Mouse (Mus musculus) regulatory T cell (primary cell): ENCODE measurements at regions not wholly inside any gene's neighbourhood (a gene's known extent, or its start where the extent isn't known, plus 50 kb on each side); places are given as distances from the start of the nearest gene placed in this dataset.

Experiments used
- in situ Hi-C: fragments of 300-600 bp; cut with MboI, MseI; formaldehyde crosslinking; loops from one replicate; pipeline ENCODE4 v1.15.1; 2025; ENCODE audit warnings: high pct_unique_total_duplicates

GRCm38 (mm10) chr2:166439847-166440775 lies 273.5 kb downstream of the Prex1 start:
- in situ Hi-C loops, result no loop called here

- in situ Hi-C loops, result no loop called here
Observed at GRCm38 (mm10) chr2:166438207-166438606, 275.4 kb downstream of the Prex1 start.

GRCm38 (mm10) chr2:166434554-166434953 lies 279.1 kb downstream of the Prex1 start:
- in situ Hi-C loops, result no loop called here

GRCm38 (mm10) chr2:166433655-166434333 lies 278.3 kb upstream of the Sulf2 start:
- in situ Hi-C loops, result no loop called here

- in situ Hi-C loops, result no loop called here
Observed at GRCm38 (mm10) chr2:166432948-166433654, 277.6 kb upstream of the Sulf2 start.

GRCm38 (mm10) chr2:166432531-166432930 lies 277.1 kb upstream of the Sulf2 start:
- in situ Hi-C loops, result no loop called here

GRCm38 (mm10) chr2:166429918-166430317 lies 274.5 kb upstream of the Sulf2 start:
- in situ Hi-C loops, result no loop called here

GRCm38 (mm10) chr2:166429494-166429893 lies 274.0 kb upstream of the Sulf2 start:
- in situ Hi-C loops, result no loop called here

- in situ Hi-C loops, result no loop called here
Observed at GRCm38 (mm10) chr2:166427390-166427789, 271.9 kb upstream of the Sulf2 start.

- in situ Hi-C loops, result no loop called here
Observed at GRCm38 (mm10) chr2:166426960-166427359, 271.5 kb upstream of the Sulf2 start.

GRCm38 (mm10) chr2:166426457-166426856 lies 271.0 kb upstream of the Sulf2 start:
- in situ Hi-C loops, result no loop called here

- in situ Hi-C loops, result no loop called here
Observed at GRCm38 (mm10) chr2:166425141-166425540, 269.7 kb upstream of the Sulf2 start.

GRCm38 (mm10) chr2:166423132-166423660 lies 267.7 kb upstream of the Sulf2 start:
- in situ Hi-C loops, result no loop called here

- in situ Hi-C loops, result no loop called here
Observed at GRCm38 (mm10) chr2:166420275-166420674, 264.8 kb upstream of the Sulf2 start.

- in situ Hi-C loops, result no loop called here
Observed at GRCm38 (mm10) chr2:166419271-166419670, 263.8 kb upstream of the Sulf2 start.

- in situ Hi-C loops, result no loop called here
Observed at GRCm38 (mm10) chr2:166418279-166418678, 262.8 kb upstream of the Sulf2 start.

GRCm38 (mm10) chr2:166417628-166418027 lies 262.2 kb upstream of the Sulf2 start:
- in situ Hi-C loops, result no loop called here

- in situ Hi-C loops, result no loop called here
Observed at GRCm38 (mm10) chr2:166415481-166415965, 260.1 kb upstream of the Sulf2 start.

- in situ Hi-C loops, result no loop called here
Observed at GRCm38 (mm10) chr2:166414856-166415255, 259.4 kb upstream of the Sulf2 start.

- in situ Hi-C loops, result no loop called here
Observed at GRCm38 (mm10) chr2:166412031-166412858, 256.8 kb upstream of the Sulf2 start.

GRCm38 (mm10) chr2:166409391-166409790 lies 253.9 kb upstream of the Sulf2 start:
- in situ Hi-C loops, result no loop called here
